Mouse (Mus musculus) heart, adult 2 months (tissue): ENCODE data around the gene Vmp1. TPM values are rescaled to one million over a fixed set of nuclear protein-coding genes. Genes with fewer than 3 reads are reported as not detected.

ENCODE experiments used
- DNase-seq, 2 experiments: peaks; one replicate each; pipeline ENCODE4 v3.0.0; 2021
- H3K27ac ChIP-seq: fragments of 200-600 bp; 2 replicates; pipeline ENCODE4 v1.8.1; 2022
- H3K27me3 ChIP-seq: fragments of 200-500 bp; 2 replicates; pipeline ENCODE4 v1.6.1; 2012; ENCODE audit warnings: mild to moderate bottlenecking, low read length, inconsistent platforms, mixed read lengths; ENCODE audit not compliant: control insufficient read depth, insufficient read depth
- H3K36me3 ChIP-seq: fragments of 200-500 bp; 2 replicates; pipeline ENCODE4 v1.6.1; 2012; ENCODE audit warnings: low read length, inconsistent platforms; ENCODE audit not compliant: control insufficient read depth, insufficient read depth
- H3K4me1 ChIP-seq: fragments of 200-500 bp; 2 replicates; pipeline ENCODE4 v1.6.1; 2011; ENCODE audit warnings: low read length; ENCODE audit not compliant: control insufficient read depth, insufficient read depth
- H3K4me3 ChIP-seq: fragments of 200-600 bp; 2 replicates; pipeline ENCODE4 v1.8.1; 2022
- H3K79me2 ChIP-seq: fragments of 200-500 bp; replicated peaks from 2 replicates; pipeline ENCODE4 v1.6.1; 2012; ENCODE audit warnings: mild to moderate bottlenecking, inconsistent platforms, low read length, moderate library complexity, mixed read lengths; ENCODE audit not compliant: control insufficient read depth, insufficient read depth
- H3K9ac ChIP-seq: fragments of 200-500 bp; 2 replicates; pipeline ENCODE4 v1.6.1; 2012; ENCODE audit warnings: low read depth, mild to moderate bottlenecking, control low read depth, inconsistent platforms, low read length, mixed read lengths
- CTCF ChIP-seq: fragments of 200-600 bp; IDR thresholded peaks from 2 replicates; pipeline ENCODE4 v1.8.1; 2022; ENCODE audit warnings: antibody characterized with exemption, mild to moderate bottlenecking, moderate library complexity
- EP300 ChIP-seq: fragments of 200-500 bp; IDR thresholded peaks from 2 replicates; pipeline ENCODE4 v1.6.1; 2011; ENCODE audit warnings: low read depth, low read length, control low read depth; ENCODE audit not compliant: insufficient read depth
- POLR2A ChIP-seq: fragments of 200-500 bp; IDR thresholded peaks from 2 replicates; pipeline ENCODE4 v1.6.1; 2011; ENCODE audit warnings: mild to moderate bottlenecking, low read depth, low read length, control low read depth; ENCODE audit not compliant: insufficient read depth
- WGBS: fragments of 180-500 bp; shearing (Covaris S2); methylation state at CpG from one replicate; pipeline ENCODE4 v1.1.7; 2018; 5-methylcytosine and 5-hydroxymethylcytosine counted together
- intact Hi-C: fragments of 180-260 bp; cut with DNase I; formaldehyde crosslinking; loops from one replicate; pipeline ENCODE4 v1.15.1; 2025
- polyA plus RNA-seq: library from polyadenylated mRNA; depleted of rRNA; stranded (reverse); fragments of >200 nt; gene quantifications from 2 replicates; pipeline ENCODE4 v1.2.3, GENCODE M21; 2012
- total RNA-seq, 2 experiments: library from RNA; stranded (reverse); gene quantifications; 2 replicates each; pipeline ENCODE4 v1.2.3; 2021

The Vmp1 gene
- total and polyA plus RNA-seq, 3 experiments: 34.0 to 66.9 (median 58.2) TPM

DNA sequence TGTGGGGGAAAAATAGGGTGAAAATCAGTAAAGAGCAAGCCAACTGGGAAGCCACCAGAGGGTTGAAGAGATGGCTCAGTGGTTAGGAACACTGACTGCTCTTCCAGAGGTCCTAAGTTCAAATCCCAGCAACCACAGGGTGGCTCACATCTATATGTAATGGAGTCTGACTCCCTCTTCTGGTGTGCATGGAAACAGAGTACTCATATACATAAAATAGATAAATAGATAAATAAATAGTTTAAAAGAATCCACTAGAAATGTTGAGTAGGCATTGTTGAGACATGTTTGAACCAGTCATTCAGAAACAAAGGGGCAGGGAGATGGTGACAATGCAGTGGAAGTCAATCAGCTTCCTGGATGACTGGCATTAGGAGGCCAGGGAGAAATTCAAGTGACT is 56.0 kb downstream of the Vmp1 start:
- Histone ChIP-seq H3K79me2 (no peaks in the 10 kb centered on the region), H3K36me3 (no peaks in the 10 kb centered on the region; the same call in 1 of the 2 replicates), H3K9ac (no peak overlapping the region), H3K4me3 (no peak overlapping the region), H3K4me1 (no peaks in the 10 kb centered on the region), H3K27me3 (no peaks in the 10 kb centered on the region), H3K27ac (no peak overlapping the region)
- no peak for DNase-seq
- intact Hi-C loops: no loop called here
- TF ChIP-seq CTCF: 0 out of 2 replicates have a peak, but pooled peaks have one; percentile 28
- no peak for TF ChIP-seq POLR2A

DNA sequence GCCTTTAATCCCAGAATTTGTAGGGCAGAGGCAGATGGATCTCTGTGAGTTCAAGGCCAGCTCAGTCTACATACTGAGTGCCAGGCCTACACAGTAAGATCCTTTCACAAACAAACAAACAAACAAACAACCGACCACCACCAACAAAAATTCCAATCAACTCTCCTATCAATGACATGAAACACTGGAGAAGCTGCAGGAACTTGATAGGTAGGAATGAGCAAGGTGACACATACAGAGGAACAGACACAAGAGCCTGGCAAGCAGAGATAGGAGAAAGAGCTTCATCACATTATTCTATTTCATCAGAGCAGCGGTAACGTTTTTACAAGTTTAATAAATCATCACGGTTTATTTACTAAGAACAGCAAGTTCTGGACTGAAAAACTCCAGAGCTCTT is 56.9 kb downstream of the Vmp1 start:
- intact Hi-C loops: no loop called here
- no peak for DNase-seq
- Histone ChIP-seq H3K4me1 (no peaks in the 10 kb centered on the region), H3K36me3 (no peaks in the 10 kb centered on the region; the same call in 1 of the 2 replicates), H3K27ac (no peak overlapping the region), H3K27me3 (no peaks in the 10 kb centered on the region), H3K4me3 (no peak overlapping the region), H3K79me2 (no peaks in the 10 kb centered on the region), H3K9ac (no peak overlapping the region)
- 88% methylated on average over 4 of the region's 4 CpGs for WGBS
- no peak for TF ChIP-seq POLR2A
- TF ChIP-seq CTCF: no peak
- TF ChIP-seq EP300: no peak

DNA sequence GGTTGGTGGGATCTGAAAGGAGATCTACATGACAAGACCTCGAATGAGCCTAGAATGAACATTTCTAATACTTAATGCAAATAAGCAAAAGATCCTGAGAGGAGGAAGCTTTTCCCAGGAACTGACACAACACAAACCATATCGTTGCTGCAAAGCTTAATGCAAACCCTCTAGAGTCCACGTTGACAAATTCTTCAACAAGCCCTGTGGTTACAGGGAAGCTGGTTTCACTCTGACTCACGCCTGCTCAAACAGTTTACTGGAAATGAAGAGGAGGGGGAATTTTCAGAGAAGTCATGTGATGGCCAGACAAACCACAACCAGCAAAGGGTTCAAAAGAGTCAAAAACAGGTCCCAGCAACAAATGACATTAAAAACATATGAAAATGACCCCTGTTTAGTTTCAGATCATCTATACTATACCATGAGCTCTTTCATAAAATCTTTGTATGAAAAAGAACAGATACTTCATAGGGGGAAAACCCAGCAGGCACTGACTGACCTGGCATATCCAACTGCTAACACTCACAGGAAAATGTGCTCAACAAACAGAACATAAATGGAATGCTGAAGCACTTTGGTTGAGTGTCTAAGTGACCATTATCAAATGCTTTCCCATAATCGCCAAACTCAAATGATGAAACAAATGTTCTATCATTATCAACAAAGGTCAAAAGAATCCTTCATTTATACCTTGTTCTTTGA is 59.2 kb downstream of the Vmp1 start:
- DNase-seq: peak in 1 of 2 experiments; percentile 27
- Histone ChIP-seq H3K36me3 (no peaks in the 10 kb centered on the region; the same call in 1 of the 2 replicates), H3K27me3 (no peaks in the 10 kb centered on the region), H3K9ac (no peak overlapping the region), H3K27ac (no peak overlapping the region), H3K4me1 (no peaks in the 10 kb centered on the region), H3K4me3 (no peak overlapping the region), H3K79me2 (no peaks in the 10 kb centered on the region)
- WGBS: 57% methylated on average over 5 of the region's 5 CpGs
- intact Hi-C loops: loop anchor here (5.0 kb wide), 1 partner anchor 57 kb away; no protein-coding TSS in a partner anchor
- no peak for TF ChIP-seq EP300
- TF ChIP-seq POLR2A: no peak
- TF ChIP-seq CTCF: no peak

DNA sequence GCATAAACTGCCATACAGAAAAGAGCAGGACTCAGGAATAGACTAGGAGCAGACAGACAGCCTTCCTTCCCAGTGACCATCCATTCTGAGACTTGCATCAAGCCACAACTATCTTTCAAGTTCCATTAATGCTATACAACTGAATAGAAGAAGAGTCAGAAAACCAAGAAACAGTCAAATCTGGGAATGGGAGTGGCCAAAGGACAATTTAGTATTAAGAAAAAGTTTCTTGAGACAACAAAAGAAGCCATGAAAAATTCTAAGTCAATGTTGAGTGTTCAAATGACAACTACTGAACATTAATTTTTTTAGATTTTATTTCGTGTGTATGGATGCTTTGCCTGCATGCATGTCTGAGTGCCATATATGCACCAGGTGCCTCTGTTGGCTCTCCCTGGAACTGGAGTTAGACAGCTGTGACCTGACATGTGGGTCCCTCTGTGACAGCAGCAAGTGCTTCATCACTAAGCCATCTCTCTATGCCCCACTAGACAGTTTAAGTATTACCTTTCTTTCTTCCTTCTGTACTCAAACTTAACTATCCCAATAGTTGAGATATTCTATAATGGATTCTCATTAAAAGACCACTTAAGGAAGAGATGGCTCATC is 60.1 kb downstream of the Vmp1 start:
- no peak overlapping the region for H3K27ac ChIP-seq

DNA sequence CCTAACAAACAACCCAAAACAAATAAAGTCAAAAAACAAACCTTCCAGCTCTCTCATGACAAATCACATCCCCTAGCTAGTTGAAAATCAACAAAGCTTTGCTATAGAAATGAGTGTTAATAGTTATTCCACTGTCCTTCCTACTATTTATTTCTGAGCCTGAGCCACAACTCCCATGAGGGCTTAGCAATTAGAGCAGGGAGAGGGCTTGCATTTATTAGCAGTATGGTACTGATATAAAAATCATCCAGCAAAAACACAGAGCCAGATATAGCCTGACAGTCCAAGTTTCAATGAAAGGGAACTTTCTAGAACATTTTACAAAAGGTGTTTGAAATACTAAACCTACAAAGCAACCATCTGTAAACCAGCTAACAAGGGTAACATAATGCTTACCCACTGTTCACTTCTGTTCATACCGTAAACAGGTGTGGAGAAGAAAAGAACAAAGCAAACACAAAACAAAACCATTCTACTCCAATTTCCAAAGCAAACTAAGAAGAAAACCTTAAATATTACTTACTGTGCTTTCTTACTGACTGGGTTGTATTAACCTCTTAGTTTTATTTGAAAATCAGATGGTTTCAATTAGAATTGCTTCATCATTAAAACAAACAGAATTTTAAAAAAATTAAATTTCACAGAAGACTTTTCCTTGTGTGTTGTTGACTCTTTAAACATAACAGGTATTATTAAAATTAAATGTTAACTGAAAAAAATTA is 61.3 kb downstream of the Vmp1 start:
- no peak for DNase-seq
- no peak for TF ChIP-seq EP300
- TF ChIP-seq CTCF: no peak
- TF ChIP-seq POLR2A: no peak
- Histone ChIP-seq H3K27me3 (no peaks in the 10 kb centered on the region), H3K79me2 (no peaks in the 10 kb centered on the region), H3K4me1 (no peaks in the 10 kb centered on the region), H3K9ac (no peak overlapping the region), H3K27ac (no peak overlapping the region), H3K36me3 (no peaks in the 10 kb centered on the region; the same call in 1 of the 2 replicates), H3K4me3 (no peak overlapping the region)
- intact Hi-C loops: loop anchor here (5.0 kb wide), 1 partner anchor 55 kb away; no protein-coding TSS in a partner anchor
- whole genome bisulfite sequencing: 96% methylated on average over 1 of the region's 1 CpGs

More for the DNA sequence above, 60.1 kb downstream of the Vmp1 start:
- Histone ChIP-seq H3K4me1 (no peaks in the 10 kb centered on the region), H3K4me3 (no peak overlapping the region), H3K36me3 (no peaks in the 10 kb centered on the region; the same call in 1 of the 2 replicates), H3K79me2 (no peaks in the 10 kb centered on the region), H3K27me3 (no peaks in the 10 kb centered on the region), H3K9ac (no peak overlapping the region)
- intact Hi-C loops: loop anchor here (5.0 kb wide), 1 partner anchor 56 kb away; no protein-coding TSS in a partner anchor
- TF ChIP-seq CTCF (no peak), EP300 (no peak), POLR2A (no peak)
- WGBS: 81% methylated on average over 1 of the region's 1 CpGs
- DNase-seq: no peak
